Mouse (Mus musculus) cerebellum, adult 8-10 months (tissue): ENCODE measurements around the gene Tacr1.
"Not testable (repeated sequence)": the region's sequence is repeated elsewhere in the genome, so short reads cannot be mapped to it uniquely, and the experiment has no call there.

Experiments used
- DNase-seq: peaks from one replicate; pipeline ENCODE4 v3.0.0; 2022

The Tacr1 gene

GRCm38 (mm10) chr6:82401595-82402451 is at the start of gene Tacr1:
Gene Tacr1 (plus strand): TSS chr6:82402334.
- peak; percentile 7 for DNase-seq

GRCm38 (mm10) chr6:82376144-82376543 is 26.0 kb upstream of the Tacr1 start:
- no peak for DNase-seq

- DNase-seq = no peak
These were observed 18.6 kb upstream of the Tacr1 start for GRCm38 (mm10) chr6:82383556-82383955.

- peak; percentile 11 for DNase-seq
These were observed 664 bp downstream of the Tacr1 start for GRCm38 (mm10) chr6:82402501-82403495.

- DNase-seq = no peak
These were observed 16.2 kb downstream of the Tacr1 start for GRCm38 (mm10) chr6:82418367-82418766.

GRCm38 (mm10) chr6:82420222-82420621 is 18.1 kb downstream of the Tacr1 start:
- no peak for DNase-seq

GRCm38 (mm10) chr6:82428890-82429289 is 26.8 kb downstream of the Tacr1 start:
- DNase-seq = no peak

GRCm38 (mm10) chr6:82429766-82430165 is 27.6 kb downstream of the Tacr1 start:
- DNase-seq = no peak

GRCm38 (mm10) chr6:82437174-82437573 is 35.0 kb downstream of the Tacr1 start:
- no peak for DNase-seq

GRCm38 (mm10) chr6:82452206-82453095 is 50.3 kb downstream of the Tacr1 start:
- not testable (repeated sequence) for DNase-seq

- no peak for DNase-seq
These were observed 53.1 kb downstream of the Tacr1 start for GRCm38 (mm10) chr6:82455245-82455644.

GRCm38 (mm10) chr6:82457163-82457763 is 55.1 kb downstream of the Tacr1 start:
- DNase-seq = no peak

GRCm38 (mm10) chr6:82458762-82459389 is 56.7 kb downstream of the Tacr1 start:
- no peak for DNase-seq

GRCm38 (mm10) chr6:82463171-82463570 is 61.0 kb downstream of the Tacr1 start:
- DNase-seq = no peak

- DNase-seq = no peak
These were observed 72.3 kb downstream of the Tacr1 start for GRCm38 (mm10) chr6:82474477-82474876.

GRCm38 (mm10) chr6:82483842-82484241 is 81.7 kb downstream of the Tacr1 start:
- DNase-seq = no peak

GRCm38 (mm10) chr6:82494481-82494880 is 92.3 kb downstream of the Tacr1 start:
- no peak for DNase-seq

- no peak for DNase-seq
These were observed 108.8 kb downstream of the Tacr1 start for GRCm38 (mm10) chr6:82510843-82511416.

- no peak for DNase-seq
These were observed 117.5 kb downstream of the Tacr1 start for GRCm38 (mm10) chr6:82519626-82520025.

GRCm38 (mm10) chr6:82522567-82522966 is 120.4 kb downstream of the Tacr1 start:
- no peak for DNase-seq
